Mouse (Mus musculus) gastrocnemius, postnatal 4 days (tissue): ENCODE data around the gene Mapk10. TPM values are rescaled to one million over a fixed set of nuclear protein-coding genes. Genes with fewer than 3 reads are reported as not detected.

Experiments
- DNase-seq, 2 experiments: peaks; one replicate each; pipeline ENCODE4 v3.0.0; 2021 to 2022; ENCODE audit warnings: low spot score in 2 of 2, mixed read lengths in 2 of 2
- long read RNA-seq, 2 experiments: library from polyadenylated mRNA; stranded (forward); transcript quantifications; one replicate each; pipeline ENCODE4 v2.0.0; 2021
- total RNA-seq, 2 experiments: library from RNA; stranded (reverse); gene quantifications; 2 replicates each; pipeline ENCODE4 v1.2.3; 2021

The Mapk10 gene
- total RNA-seq, result 1 to 10 TPM in 1 of 2 experiments, under 1 TPM in 1; 0.96 to 1.2 TPM
- long read RNA-seq, experiment 1, result 0 reads
- long read RNA-seq, experiment 2, result 0 reads

DNA sequence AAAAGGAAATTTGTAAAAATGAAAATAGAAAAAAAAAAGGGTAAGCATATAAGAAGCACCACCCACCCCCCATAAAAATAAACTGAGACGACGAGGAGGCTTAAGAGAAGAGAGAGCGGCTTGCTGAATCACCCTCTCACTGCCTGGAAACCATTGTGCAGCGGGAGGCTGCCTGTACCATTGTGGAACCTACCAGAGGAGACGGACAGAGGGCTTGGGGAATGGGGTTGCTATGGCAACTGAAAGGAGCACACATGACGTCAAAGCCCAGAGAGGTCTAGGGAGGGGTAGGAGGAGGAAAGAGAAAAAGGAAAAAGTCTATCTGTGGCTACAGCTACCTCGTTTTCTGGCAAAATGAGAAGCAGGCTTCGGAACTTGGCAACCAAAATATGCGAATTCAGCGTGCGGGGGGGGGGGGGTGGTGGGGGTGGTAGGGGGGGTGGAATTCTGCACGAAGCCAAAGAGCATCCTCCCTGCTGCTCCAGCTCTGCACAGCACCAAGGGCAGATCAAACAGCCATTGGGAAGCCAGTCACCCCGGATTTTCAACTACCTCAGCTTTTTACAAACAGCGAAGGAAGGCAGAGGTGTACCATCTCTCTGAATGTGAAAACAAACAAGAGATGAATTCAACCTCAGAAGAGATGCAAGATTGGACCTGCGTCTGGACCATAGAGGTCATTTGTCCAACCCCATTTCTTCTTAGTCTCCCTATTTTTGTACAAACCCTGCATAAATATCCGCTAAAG, at the start of gene Mapk10:
Mapk10 (minus strand) TSS at position 234 of the 748 bp plus-strand sequence.
- peak in 1 of 2 experiments; percentile 18 for DNase-seq

DNA sequence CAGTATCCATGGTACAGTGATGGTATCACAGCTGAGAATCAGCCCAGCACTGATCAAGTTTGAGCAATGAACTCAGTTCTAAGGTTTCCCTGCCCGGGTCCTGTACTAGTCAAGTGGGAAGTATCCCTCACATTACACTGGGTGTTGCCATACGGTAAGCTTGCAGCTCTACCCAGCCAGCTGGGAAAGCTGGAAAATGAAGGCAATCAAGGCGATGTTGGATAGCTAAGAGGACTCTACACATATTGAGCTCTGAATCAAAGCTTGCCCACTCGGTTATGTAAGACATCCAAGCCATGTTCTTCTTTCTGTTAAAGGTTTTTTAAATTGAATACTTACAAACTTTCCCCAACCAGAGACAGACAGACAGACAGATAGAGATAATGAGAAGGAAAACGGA, 45.0 kb upstream of the Mapk10 start:
- no peak for DNase-seq

DNA sequence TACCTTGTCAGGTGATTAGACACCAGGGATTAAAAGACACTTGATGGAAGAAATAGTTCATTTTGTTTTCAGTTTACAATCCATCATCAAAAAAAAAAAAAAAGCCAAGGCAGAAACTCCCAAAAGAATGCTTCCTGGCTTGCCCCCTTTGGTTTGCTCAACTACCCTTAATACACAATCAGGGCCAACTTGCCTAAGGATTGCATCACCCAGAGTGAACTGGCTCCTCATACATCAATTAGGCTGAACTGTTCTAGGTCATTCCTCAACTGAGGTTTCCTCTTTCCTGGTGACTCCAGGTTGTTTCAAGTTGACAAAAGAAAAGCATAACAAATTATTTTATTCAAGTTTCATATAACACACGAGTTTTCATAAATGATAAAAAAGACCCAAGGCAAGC, 31.3 kb upstream of the Mapk10 start:
- no peak for DNase-seq

DNA sequence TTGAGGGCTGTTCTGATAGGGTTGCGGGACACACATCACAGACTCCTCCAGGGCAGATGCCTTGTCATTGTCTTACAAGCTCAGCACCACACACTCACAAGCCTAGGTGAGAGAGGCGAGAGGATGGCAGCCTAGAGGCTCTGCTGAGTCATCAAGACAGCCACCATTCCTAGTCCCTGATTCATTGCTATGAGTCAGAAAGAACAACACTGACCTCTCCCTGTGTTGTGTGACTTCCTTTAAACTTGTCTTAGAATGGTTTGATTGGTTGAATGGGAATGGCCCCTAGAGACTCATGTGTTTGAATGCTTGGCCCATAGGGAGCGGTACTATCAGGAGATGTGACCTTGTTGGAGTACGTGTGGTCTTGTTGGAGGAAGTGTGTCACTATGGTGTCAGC, 20.7 kb upstream of the Mapk10 start:
- no peak for DNase-seq

DNA sequence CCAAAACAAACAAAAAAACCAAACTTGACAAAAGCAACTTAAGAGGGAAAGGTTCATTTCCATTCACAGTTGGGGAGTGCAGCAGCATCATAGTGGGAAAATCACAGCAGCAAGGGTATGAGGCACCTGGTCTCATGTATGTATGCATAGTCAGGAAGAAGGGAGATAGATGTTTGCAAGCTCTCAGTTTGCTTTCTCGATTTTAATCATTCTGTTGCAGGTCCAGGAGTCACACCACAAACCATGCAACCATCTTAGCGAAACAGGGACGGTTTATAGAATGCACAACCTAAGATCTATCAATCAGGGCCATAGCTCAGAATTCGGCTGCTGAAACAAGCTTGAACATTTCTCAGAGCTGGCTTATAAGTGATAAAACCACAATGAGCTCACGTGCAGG, 19.2 kb upstream of the Mapk10 start:
- no peak for DNase-seq

DNA sequence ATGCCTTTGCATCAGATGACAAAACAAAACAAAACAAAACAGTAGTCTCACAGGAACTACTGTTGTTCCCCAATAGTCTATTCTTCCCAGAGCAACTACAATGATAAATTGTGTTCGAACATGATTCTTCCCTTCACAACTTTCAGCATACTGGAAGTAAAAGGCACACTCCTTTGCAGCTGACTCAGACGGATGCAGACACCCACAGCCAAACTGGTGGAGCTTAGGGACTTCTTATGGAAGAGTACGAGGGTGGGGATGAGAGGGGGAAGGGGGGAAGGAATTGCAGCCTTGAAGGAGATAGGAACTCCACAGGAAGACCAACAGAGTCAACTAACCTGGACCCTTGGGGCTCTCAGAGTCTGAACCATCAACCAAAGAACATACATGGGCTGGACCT, 18.2 kb upstream of the Mapk10 start:
- DNase-seq, result no peak

DNA sequence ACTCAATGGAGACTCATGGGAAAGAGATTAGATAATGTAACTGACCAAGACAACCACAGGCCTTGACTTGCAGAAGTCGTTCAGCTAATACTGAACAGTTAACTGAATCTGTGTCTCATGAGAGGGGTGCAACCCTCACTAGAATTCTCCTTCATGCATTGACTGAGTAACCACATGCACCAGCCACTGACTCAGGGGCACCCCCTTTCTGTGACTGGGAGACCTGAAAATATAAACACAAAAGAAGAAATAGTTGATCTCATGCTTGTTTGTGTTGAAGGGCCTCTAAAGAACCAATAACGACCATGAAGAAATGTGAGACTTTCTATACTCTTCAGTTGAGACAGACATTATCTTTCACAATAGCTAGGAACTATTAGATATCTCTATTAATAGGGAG, 10.9 kb upstream of the Mapk10 start:
- no peak for DNase-seq

DNA sequence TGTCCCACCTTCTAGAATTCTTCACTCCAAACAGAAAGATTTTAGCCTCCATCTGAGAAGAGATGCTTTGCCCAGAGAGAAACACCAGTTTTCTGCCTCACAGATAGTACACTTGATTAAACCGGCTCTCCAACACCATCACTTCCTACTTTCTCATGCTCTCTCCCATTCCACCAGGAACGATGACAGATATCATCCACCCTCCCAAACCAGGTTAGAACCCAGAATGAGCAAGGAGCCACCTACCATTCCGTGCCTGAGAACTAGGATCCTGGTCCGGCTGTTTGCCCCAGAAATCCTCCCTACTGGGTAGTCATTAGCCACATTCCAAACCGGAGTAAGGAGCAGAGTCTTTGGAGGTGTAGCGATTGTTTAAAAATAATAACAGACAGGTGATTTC, 490 bp downstream of the Mapk10 start:
- no peak for DNase-seq

DNA sequence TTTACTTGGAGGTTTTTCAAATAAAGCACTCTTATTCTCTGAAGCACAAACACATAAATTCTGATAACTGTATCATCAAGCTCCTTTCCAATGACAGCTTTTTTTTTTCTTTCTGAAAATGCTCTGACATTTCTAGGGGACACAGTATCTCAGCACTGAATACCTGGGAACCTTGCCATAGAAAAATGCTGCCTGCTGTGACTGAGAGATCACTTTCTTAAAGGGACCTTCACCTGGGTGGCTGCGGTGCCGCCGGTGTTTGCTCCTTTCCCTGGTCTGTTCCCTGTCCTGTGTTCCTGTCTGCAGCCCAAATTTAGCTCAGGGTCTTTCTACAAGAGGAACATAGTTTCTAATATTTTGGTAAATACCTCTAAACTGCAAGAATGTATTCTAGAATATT, 1.1 kb downstream of the Mapk10 start:
- no peak for DNase-seq

DNA sequence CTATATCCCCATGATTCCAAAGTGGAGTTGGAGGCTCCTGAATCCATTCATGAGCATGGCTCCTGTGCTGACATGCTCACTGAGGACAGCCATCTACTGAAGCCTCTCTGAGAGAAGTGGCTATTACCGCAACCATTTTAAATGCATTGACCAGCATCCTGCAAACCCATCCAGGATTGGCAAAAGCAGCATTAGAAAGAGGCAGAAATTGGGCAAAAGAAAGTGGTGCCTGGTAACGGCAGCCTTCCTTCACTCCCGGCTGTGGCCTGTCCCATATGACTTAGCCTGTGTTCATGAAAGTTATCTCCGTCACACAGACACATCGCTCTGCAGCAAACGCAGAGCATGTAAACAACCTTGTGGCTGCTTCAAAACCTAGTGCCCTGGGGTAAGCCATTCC, 1.6 kb downstream of the Mapk10 start:
- no peak for DNase-seq

DNA sequence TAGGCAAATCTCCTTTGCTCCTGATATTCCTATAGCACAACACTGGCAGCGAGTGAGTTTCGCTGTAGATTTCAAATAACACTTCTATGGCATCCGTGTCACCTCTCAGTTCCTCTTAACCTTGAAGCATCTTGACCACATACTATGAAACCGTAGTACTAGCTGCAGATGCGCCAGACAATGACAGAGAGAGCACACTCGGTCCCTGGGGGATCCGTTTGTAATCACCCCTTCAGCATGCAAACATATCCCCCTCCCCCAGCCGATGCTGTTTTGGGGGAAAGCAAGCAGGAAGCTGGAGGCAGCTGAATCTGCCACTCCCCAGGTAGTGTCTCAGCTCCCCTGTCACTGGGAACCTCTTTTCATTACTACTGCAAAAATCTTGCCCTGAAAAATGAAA, 2.3 kb downstream of the Mapk10 start:
- DNase-seq, result no peak

DNA sequence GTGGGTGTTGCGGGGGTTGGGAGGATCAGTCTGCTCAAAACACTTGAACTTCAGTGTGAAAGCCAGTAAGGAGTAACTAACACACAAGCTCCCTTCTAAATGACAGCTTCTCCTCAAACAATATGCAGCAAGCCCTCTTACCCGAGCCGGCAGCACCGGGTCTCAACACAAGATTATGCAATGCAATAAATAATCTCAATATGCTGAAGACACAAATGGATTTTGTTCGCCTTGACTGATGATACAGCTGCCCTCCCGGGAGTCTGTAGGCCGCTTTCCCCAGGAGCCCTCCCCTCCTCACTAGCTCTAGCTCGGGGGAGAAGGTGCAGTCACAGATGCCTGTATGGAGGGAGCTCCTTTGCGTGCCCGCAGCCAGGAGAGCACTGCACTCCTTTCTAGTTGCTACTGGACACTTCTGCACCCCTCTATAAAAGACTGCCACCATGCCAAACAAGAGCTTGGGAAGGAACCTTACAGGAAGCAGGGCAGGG, 3.1 kb downstream of the Mapk10 start:
- no peak for DNase-seq

DNA sequence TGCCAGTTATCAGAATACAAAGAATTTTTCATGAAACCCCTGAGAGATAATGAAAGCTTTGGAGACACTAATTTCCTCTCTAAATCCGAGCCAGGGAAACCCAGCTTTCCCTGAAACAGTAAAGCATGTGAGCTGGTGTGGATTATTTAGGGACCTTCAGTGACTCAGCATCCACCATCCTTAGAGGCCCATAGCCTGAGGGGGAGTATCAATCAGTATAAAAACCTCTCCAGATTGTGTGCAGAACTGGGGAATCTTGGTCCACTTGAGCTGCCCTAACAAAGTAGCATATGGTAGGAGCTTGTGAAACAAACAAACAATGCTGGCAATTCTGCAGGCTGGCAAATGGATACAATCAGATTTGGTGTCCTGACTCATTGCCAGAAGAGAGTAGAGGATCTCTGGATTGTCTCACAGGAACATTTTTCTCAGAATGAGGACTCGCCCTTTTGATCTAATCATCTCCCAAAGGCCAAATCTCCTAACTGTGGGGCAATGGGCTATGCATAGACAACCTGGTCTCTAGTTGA, 13.3 kb downstream of the Mapk10 start:
- no peak for DNase-seq

DNA sequence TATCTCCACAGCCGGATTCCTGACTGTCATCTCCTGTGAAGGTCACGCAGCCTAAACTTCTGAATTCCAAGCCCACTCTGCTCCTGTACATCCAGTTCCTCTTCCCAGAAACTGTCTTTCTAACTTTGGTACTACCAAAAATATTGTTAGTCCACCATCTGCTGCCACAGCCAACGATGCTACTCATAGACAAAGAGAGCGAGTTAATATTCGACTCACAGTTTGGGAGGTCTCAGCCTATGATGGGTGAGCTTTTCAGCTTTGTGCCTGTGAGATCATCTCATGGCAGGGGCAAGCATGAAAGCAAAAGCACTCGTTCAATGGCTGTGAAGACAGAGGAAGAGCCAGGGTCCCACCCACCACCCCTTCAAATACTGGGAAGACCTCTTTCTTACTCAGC, 16.6 kb downstream of the Mapk10 start:
- no peak for DNase-seq

DNA sequence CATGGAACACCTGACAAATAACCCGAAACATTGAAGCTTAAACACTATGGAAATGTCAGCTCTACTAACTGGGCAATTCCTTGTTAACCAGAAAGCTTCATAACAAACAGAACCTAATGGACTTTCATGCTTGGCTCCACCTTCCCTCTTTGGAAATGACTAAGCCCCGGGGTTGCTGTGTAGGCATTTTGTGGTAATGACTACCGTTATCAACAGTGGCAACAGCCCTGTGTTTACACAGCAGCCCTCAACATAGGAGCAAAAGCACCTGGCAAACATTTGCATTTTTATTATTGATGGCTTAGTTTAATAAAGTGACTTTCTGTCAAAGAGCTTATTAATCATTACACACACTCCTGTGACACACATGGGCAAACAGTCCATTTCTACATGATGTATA, 17.4 kb downstream of the Mapk10 start:
- DNase-seq, result no peak

DNA sequence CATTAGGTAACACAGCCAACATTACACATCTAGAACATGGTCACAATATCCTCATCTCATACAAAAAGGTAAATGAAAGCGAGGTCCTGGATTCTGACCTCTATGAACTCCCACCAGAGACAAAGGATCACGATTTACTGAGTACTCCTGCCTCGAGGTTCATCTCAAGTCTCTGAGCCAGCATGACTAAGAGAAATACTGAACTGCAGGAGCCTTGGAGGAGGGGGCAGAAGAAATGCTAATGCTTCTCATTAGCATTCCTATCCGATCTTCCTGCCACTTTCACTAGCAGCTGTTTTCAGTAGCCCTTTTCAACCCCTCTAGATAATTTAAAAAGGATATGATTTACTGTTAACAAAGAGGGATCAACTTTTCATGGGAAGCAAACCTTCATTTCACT, 19.6 kb downstream of the Mapk10 start:
- DNase-seq, result no peak

DNA sequence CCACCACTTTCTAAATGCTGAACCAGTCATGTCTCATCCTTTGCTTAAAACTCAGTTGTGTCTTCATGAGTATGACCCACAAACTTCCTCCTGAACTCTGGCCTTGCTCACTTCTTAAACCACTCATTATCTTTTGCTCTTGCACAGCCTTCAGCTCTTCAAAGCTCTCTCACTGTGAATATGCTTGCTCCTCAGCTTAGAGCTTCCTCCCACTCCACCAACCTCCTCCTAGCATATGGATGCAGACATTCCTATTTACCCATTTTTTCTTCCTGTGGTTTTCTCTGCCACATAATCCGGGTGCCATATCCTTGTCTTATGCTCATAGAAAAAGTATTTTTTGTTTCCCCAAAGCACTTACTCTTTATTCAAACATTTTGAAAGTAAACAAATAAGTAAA, 26.9 kb downstream of the Mapk10 start:
- DNase-seq, result no peak

DNA sequence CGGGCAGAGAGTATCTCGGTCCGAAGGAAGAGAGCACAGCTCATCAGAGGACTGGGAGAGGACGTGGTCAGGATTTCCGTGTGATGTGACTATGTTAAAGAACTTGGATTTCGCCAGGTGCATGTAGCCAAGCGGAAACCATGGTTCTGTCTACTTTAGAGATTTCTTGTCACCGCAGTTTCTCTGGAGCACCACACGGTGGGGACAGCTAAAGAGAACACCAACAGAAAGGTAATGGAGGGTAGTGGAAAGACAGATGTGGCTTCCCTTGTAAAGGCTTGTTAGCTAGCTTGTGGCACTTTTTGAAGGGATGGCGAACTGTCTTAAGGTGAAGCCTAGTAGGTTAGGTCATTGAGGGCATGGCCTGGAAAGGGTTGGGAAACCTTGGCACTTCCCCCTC, 29.5 kb downstream of the Mapk10 start:
- no peak for DNase-seq

DNA sequence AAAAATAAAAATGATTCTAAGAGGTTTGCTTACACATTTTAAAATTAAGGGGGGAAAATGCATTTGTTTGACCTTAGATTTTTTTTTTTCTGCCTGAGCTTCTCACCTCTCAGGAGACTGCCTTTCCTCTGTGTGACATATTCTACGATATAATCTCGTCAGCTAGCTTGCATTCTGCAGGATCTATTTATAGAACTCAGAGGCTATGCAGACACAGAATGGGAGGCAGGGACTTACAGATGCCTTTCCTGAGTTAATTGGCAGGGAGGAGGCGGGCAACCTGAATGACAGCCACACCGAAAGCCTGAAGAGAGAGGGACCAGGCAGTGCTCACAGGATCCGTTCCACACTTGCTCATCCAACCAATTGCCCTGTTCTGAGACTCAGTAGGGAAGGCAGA, 34.1 kb downstream of the Mapk10 start:
- DNase-seq, result no peak

DNA sequence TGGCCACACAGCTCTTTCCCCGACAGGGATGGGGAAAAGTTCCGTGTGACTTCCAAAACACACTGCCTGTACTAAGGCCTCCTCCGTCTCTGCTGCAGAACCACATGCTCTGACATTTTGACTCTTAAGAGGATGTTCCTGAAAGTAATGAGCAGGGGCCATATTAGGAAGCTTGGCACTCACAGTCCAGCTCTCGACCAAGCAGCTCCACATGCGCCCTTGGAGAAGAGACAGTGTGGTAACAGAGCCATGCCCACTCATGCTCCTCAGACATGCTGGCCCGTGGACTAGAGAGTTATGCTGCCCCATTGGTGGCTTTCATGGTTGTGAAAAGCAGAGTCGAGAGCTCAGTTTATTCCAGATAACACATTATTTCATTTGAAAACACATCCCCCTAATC, 35.1 kb downstream of the Mapk10 start:
- DNase-seq, result no peak

DNA sequence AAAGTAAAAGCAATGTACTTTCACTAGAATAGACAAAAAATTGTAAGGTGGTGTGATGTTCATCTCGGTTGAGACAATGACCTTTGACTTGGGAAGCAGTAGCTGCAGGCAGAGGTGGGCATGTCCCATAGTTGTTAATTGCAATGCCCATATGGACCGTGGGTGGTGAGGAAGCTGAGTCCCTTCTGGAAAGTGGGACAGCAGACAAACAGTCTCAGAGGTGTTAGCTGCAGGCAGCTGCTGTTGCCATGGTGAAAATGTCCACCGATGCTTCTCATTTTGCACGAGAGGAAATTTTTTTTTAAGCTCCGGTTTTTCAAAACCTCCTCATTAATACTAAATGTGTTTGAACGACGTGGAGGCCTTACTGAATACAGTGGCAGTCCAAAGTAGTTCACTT, 36.5 kb downstream of the Mapk10 start:
- DNase-seq, result no peak

DNA sequence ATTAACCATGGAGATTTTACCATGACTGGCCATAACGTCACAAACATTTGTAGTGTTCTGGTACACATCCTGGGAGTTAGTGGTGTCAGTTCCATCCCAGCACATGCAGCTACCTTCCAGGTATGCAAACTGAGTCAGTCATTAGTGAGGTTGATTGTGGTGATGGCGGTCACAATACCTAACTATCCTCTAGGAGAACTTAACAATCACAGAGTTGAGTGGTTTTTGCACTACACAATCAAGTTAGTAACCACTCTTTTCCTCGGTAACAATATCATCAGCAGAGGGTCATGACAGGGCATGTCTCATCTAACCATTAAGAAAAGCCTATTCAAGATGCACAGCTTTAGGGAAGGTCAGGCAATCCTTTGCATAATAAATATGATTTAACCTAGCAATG, 39.9 kb downstream of the Mapk10 start:
- no peak for DNase-seq

DNA sequence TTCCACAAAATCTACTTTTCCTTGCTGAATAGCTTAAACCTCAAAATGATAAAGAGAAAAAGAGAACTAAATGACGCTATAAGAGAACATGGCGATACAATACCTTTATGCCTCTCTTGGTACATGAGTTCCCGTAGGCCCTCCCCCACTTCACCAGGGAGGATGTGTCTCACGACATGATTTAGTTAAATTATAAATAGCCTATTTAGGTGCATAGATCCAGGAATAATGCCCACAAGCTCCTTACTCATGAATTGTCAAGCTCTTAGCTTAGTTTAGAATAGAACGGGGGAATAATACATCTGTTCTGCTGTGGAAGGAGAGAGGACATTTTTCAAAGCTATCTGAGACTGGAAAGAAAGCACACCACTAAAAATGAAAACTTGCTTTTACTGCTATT, 43.8 kb downstream of the Mapk10 start:
- no peak for DNase-seq
